Mouse (Mus musculus): Measurements from ENCODE around the gene Col25a1. TPM values are rescaled to one million over a fixed set of nuclear protein-coding genes. Genes with fewer than 3 reads are reported as not detected.

Col25a1 gene
- polyA plus RNA-seq, 1 experiment from 2014 or later, result 1.0 TPM

DNA sequence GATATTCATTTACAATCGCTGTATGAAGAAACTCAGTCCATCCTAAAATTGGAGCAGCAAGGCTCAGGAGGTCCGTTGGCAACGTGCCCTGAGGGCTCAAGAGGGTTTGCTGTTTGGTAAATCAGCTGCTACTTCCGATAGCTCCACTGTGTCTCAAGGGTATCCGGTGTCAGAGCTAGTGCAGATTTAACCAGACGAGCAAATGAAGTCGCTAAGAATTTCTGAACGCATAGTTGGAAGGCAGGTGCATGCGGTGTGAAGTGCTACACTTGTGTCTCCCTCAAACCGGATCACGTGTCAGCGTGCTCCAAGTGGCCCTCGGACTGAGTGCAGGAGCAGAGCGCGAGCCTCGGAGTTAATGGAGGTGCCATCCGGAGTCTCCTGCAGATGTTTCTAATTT lies 448.2 kb downstream of the Col25a1 start:
- no peak overlapping the region for H3K4me2 ChIP-seq (ENCODE audit: low read depth, low read length)
- WGBS (ENCODE audit: insufficient replicate concordance), result 69% methylated on average over 17 of the region's 17 CpGs
- no peak overlapping the region for H3K27ac ChIP-seq (ENCODE audit: low read length)
- H3K27me3 ChIP-seq (ENCODE audit: control insufficient read depth, insufficient read depth, low read depth, low read length), result no peaks in the 10 kb centered on the region
- no peaks in the 10 kb centered on the region for H3K4me1 ChIP-seq (ENCODE audit: control insufficient read depth, low read depth, low read length)
- no peak overlapping the region for H3K9ac ChIP-seq (ENCODE audit: low read depth, low read length)
- H3K36me3 ChIP-seq (ENCODE audit: control insufficient read depth, insufficient read depth), result no peaks in the 10 kb centered on the region
- H3K9me3 ChIP-seq (replicated peaks; ENCODE audit: control insufficient read depth, low read length), result no peaks in the 10 kb centered on the region
- no peak for ATAC-seq (ENCODE audit: low read depth)
- no peak overlapping the region for H3K4me3 ChIP-seq (ENCODE audit: low read depth, low read length)

DNA sequence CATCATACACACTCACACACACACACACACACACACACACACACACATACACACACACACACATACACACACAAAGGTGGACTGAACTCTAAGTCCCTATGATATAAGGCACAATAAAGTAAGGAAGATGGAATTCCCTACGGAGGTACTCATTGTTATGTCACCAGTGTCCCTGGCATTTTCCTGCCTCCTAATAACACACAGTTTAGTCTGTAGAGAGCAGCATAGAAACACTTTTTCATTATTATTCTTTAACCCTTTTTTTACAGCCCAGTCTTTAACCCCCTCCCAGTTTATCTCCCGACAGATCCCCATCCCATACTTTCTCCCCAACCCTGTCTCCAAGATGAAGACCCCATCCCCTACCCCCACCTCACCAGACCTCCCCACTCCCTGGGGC lies 450.3 kb downstream of the Col25a1 start:
- ATAC-seq (ENCODE audit: low read depth), result no peak
- Histone ChIP-seq H3K4me1 (ENCODE audit: control insufficient read depth, low read depth, low read length) (no peaks in the 10 kb centered on the region), H3K9ac (ENCODE audit: low read depth, low read length) (no peak overlapping the region), H3K27ac (ENCODE audit: low read length) (no peak overlapping the region), H3K9me3 (replicated peaks; ENCODE audit: control insufficient read depth, low read length) (no peaks in the 10 kb centered on the region), H3K27me3 (ENCODE audit: control insufficient read depth, insufficient read depth, low read depth, low read length) (no peaks in the 10 kb centered on the region), H3K4me2 (ENCODE audit: low read depth, low read length) (no peak overlapping the region), H3K4me3 (ENCODE audit: low read depth, low read length) (no peak overlapping the region), H3K36me3 (ENCODE audit: control insufficient read depth, insufficient read depth) (no peaks in the 10 kb centered on the region)
- WGBS (ENCODE audit: insufficient replicate concordance), result 63% methylated on average over 2 of the region's 2 CpGs

DNA sequence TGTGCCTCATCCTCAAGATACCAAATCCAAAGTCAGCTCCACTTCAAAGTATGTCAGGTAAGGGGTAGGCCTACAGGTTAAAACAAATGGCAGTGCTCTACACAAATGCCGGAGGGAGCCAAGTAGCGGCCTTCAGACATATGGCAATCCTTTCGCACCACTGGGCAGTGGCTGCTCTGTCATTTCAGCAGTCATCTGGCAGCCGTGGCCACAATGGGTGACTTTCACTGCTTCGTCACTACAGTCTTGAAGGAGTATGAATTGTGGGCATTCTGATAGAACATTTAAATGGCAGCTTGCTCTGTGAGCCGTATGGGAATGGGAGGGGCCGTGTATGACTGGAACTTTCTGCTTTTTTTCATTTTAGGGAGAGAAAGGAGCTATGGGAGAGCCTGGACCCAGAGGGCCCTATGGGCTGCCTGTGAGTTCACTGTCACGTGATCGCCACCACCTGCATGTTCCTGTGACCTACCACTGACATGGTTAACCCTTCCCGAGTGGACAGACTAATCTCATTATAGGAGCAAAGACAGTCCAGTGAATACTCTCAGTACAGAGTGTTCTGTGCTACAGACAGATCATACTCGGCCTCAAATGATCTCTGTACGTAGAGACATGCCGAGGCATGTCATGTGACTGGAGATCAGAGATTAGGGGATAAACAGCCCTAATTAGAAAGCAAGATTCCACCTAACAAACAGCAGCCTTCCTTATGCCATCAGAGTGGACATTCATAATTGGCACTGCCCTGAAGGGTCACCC lies 451.8 kb downstream of the Col25a1 start:
- Histone ChIP-seq H3K4me2 (ENCODE audit: low read depth, low read length) (no peak overlapping the region), H3K9me3 (replicated peaks; ENCODE audit: control insufficient read depth, low read length) (no peaks in the 10 kb centered on the region), H3K36me3 (ENCODE audit: control insufficient read depth, insufficient read depth) (no peaks in the 10 kb centered on the region), H3K27me3 (ENCODE audit: control insufficient read depth, insufficient read depth, low read depth, low read length) (no peaks in the 10 kb centered on the region), H3K4me1 (ENCODE audit: control insufficient read depth, low read depth, low read length) (no peaks in the 10 kb centered on the region), H3K4me3 (ENCODE audit: low read depth, low read length) (no peak overlapping the region), H3K27ac (ENCODE audit: low read length) (no peak overlapping the region), H3K9ac (ENCODE audit: low read depth, low read length) (no peak overlapping the region)
- 66% methylated on average over 13 of the region's 13 CpGs for WGBS (ENCODE audit: insufficient replicate concordance)
- ATAC-seq (ENCODE audit: low read depth), result no peak

DNA sequence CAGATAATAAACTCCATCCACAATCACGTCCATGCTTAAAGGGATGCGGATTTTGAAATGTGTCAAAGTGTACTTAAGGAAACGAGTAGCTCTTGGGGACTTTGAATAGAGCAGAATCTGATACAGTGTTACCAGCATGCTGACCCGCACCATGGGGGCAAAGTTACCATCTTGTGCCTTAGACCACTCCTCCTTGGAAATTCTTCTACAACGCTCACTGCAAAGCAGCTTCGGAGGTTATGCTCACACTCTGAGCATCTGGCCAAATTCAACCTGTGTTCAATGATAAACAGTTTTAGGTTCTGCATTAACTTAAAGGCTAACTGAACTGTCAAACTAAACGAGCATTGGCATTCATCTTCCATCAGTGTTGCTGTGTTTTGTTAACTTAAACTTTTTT lies 452.7 kb downstream of the Col25a1 start:
- Histone ChIP-seq H3K27ac (ENCODE audit: low read length) (no peak overlapping the region), H3K27me3 (ENCODE audit: control insufficient read depth, insufficient read depth, low read depth, low read length) (no peaks in the 10 kb centered on the region), H3K36me3 (ENCODE audit: control insufficient read depth, insufficient read depth) (no peaks in the 10 kb centered on the region), H3K9me3 (replicated peaks; ENCODE audit: control insufficient read depth, low read length) (no peaks in the 10 kb centered on the region), H3K4me2 (ENCODE audit: low read depth, low read length) (no peak overlapping the region), H3K4me1 (ENCODE audit: control insufficient read depth, low read depth, low read length) (no peaks in the 10 kb centered on the region), H3K9ac (ENCODE audit: low read depth, low read length) (no peak overlapping the region), H3K4me3 (ENCODE audit: low read depth, low read length) (no peak overlapping the region)
- ATAC-seq (ENCODE audit: low read depth), result no peak
- WGBS (ENCODE audit: insufficient replicate concordance), result 64% methylated on average over 7 of the region's 7 CpGs

DNA sequence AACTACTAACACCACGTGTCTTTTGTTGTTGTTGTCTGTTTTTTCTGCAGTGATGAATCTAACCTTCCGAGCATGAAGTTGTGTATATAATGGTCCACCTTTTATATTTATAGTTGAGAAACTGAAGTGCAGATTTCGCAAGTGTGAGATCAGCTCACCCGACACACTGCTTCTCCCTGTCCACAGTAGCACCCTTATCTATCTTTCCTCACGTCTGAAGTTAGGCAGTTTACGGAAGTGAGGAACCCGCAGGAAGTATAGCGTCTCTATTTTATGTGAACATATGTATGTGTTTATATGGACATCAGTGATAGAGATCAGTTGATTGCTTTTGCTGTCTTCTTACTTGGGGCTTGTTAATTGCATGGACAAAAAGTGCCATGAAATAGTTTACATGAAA lies 463.7 kb downstream of the Col25a1 start:
- no peaks in the 10 kb centered on the region for H3K27me3 ChIP-seq (ENCODE audit: control insufficient read depth, insufficient read depth, low read depth, low read length)
- no peak overlapping the region for H3K9ac ChIP-seq (ENCODE audit: low read depth, low read length)
- H3K4me1 ChIP-seq (ENCODE audit: control insufficient read depth, low read depth, low read length), result no peaks in the 10 kb centered on the region
- no peak overlapping the region for H3K4me3 ChIP-seq (ENCODE audit: low read depth, low read length)
- WGBS (ENCODE audit: insufficient replicate concordance), result 41% methylated on average over 8 of the region's 8 CpGs
- no peaks in the 10 kb centered on the region for H3K9me3 ChIP-seq (replicated peaks; ENCODE audit: control insufficient read depth, low read length)
- no peak overlapping the region for H3K4me2 ChIP-seq (ENCODE audit: low read depth, low read length)
- no peak overlapping the region for H3K27ac ChIP-seq (ENCODE audit: low read length)
- no peaks in the 10 kb centered on the region for H3K36me3 ChIP-seq (ENCODE audit: control insufficient read depth, insufficient read depth)
- no peak for ATAC-seq (ENCODE audit: low read depth)

DNA sequence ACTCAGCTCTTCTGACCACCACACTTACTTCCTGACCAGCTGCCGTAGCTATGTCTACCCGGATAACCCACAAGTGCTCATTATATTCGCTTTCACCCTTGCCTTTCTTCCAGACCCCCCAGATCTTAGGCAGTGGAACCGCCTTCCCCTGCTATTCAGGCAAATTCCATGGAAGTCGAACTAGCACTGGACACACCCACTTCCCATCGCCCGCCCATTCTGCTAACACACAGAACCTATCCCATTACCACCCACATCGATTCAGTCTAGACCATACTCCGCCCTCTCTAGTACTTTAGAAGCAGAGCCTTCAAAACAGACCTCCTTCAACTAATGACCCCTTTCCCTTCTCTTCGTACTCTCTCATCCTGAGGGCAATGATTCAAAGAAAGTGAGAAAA lies 470.2 kb downstream of the Col25a1 start:
- H3K36me3 ChIP-seq (ENCODE audit: control insufficient read depth, insufficient read depth), result no peaks in the 10 kb centered on the region
- 58% methylated on average over 10 of the region's 10 CpGs for WGBS (ENCODE audit: insufficient replicate concordance)

DNA sequence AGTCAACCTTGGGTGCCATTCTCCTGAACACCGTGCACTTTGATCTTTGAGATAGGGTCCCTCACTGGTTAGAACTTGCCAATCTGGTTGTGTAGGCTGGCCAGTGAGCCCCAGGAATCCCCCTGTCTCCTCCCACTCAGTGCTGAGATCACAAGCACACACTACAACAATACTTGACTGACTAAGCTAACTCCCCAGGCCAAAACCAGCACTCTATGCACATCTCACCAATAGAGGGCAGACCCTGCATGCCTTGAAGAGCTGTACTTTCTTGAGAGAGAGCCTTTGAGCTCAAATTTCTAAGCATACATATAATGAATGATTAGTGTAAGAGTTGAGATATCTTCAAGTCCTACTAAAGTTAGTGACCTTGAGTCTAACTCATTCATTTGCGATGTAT lies 476.6 kb downstream of the Col25a1 start:
- Histone ChIP-seq H3K4me2 (ENCODE audit: low read depth, low read length) (no peak overlapping the region), H3K36me3 (ENCODE audit: control insufficient read depth, insufficient read depth) (no peaks in the 10 kb centered on the region), H3K27ac (ENCODE audit: low read length) (no peak overlapping the region), H3K27me3 (ENCODE audit: control insufficient read depth, insufficient read depth, low read depth, low read length) (no peaks in the 10 kb centered on the region), H3K4me3 (ENCODE audit: low read depth, low read length) (no peak overlapping the region), H3K4me1 (ENCODE audit: control insufficient read depth, low read depth, low read length) (no peaks in the 10 kb centered on the region), H3K9ac (ENCODE audit: low read depth, low read length) (no peak overlapping the region), H3K9me3 (replicated peaks; ENCODE audit: control insufficient read depth, low read length) (no peaks in the 10 kb centered on the region)
- WGBS (ENCODE audit: insufficient replicate concordance), result 72% methylated on average over 2 of the region's 2 CpGs
- no peak for ATAC-seq (ENCODE audit: low read depth)

More for the DNA sequence above, 470.2 kb downstream of the Col25a1 start:
- Histone ChIP-seq H3K27ac (ENCODE audit: low read length) (no peak overlapping the region), H3K4me1 (ENCODE audit: control insufficient read depth, low read depth, low read length) (no peaks in the 10 kb centered on the region), H3K4me2 (ENCODE audit: low read depth, low read length) (no peak overlapping the region), H3K4me3 (ENCODE audit: low read depth, low read length) (no peak overlapping the region), H3K27me3 (ENCODE audit: control insufficient read depth, insufficient read depth, low read depth, low read length) (no peaks in the 10 kb centered on the region), H3K9me3 (replicated peaks; ENCODE audit: control insufficient read depth, low read length) (no peaks in the 10 kb centered on the region), H3K9ac (ENCODE audit: low read depth, low read length) (no peak overlapping the region)
- ATAC-seq (ENCODE audit: low read depth), result no peak

DNA sequence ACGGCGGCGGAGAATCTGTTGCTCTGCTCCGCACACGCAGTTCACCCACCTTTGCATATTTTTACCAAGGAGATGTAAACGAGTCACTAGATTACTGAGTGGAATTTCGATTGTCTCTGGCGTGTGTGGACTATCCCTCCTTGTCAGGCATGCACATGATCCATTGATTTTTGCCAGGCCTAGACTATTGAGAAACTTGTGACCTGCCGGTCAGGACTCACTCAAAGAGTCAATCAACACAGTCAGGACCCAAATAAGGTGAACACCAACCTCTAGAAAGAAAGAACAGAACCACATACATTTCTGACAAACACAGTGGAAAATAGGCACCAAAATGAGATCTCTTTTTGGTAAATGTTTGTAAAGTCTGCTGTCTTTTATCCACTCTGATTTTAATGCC lies 483.1 kb downstream of the Col25a1 start:
- Histone ChIP-seq H3K9me3 (replicated peaks; ENCODE audit: control insufficient read depth, low read length) (no peaks in the 10 kb centered on the region), H3K27me3 (ENCODE audit: control insufficient read depth, insufficient read depth, low read depth, low read length) (no peaks in the 10 kb centered on the region), H3K4me2 (ENCODE audit: low read depth, low read length) (no peak overlapping the region), H3K4me1 (ENCODE audit: control insufficient read depth, low read depth, low read length) (no peaks in the 10 kb centered on the region), H3K9ac (ENCODE audit: low read depth, low read length) (no peak overlapping the region), H3K36me3 (ENCODE audit: control insufficient read depth, insufficient read depth) (no peaks in the 10 kb centered on the region), H3K4me3 (ENCODE audit: low read depth, low read length) (no peak overlapping the region), H3K27ac (ENCODE audit: low read length) (no peak overlapping the region)
- WGBS (ENCODE audit: insufficient replicate concordance), result 63% methylated on average over 9 of the region's 9 CpGs
- ATAC-seq (ENCODE audit: low read depth), result 0 out of 2 replicates have a peak, but pooled peaks have one; percentile 37

DNA sequence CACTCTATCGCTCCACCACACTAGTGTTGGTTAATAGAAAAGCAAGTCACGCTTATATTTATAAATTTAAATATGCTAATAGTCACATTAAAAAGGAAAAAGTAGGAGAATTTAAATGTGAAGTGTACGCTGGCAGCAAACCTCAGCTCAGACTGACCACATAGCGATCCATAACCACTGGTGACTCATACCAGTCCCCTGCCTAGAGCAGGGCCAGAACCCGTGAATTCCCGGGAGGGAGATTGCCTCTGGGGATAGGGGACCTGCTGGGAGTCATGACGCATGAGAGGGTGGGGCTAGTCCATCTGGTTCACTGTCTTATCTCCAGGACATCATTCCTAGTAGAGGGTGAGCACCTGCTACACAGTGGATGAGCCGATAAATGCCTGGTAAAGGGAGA lies 484.3 kb downstream of the Col25a1 start:
- no peak overlapping the region for H3K4me3 ChIP-seq (ENCODE audit: low read depth, low read length)
- H3K27ac ChIP-seq (ENCODE audit: low read length), result no peak overlapping the region
- H3K27me3 ChIP-seq (ENCODE audit: control insufficient read depth, insufficient read depth, low read depth, low read length), result no peaks in the 10 kb centered on the region
- no peaks in the 10 kb centered on the region for H3K4me1 ChIP-seq (ENCODE audit: control insufficient read depth, low read depth, low read length)
- WGBS (ENCODE audit: insufficient replicate concordance), result 52% methylated on average over 8 of the region's 8 CpGs
- no peak for ATAC-seq (ENCODE audit: low read depth)
- H3K9me3 ChIP-seq (replicated peaks; ENCODE audit: control insufficient read depth, low read length), result no peaks in the 10 kb centered on the region
- no peak overlapping the region for H3K4me2 ChIP-seq (ENCODE audit: low read depth, low read length)
- H3K9ac ChIP-seq (ENCODE audit: low read depth, low read length), result no peak overlapping the region
- no peaks in the 10 kb centered on the region for H3K36me3 ChIP-seq (ENCODE audit: control insufficient read depth, insufficient read depth)
